Mouse (Mus musculus) MEL (cell line): ENCODE measurements at regions not wholly inside any gene's neighbourhood (a gene's known extent, or its start where the extent isn't known, plus 50 kb on each side); places are given as distances from the start of the nearest gene placed in this dataset.
A peak's percentile ranks its signal among the peaks of the same experiment; 100 is the strongest.

Experiments
- DNase-seq: peaks from one replicate; pipeline ENCODE4 v3.0.0; 2011; ENCODE audit warnings: low read depth, low spot score
- H3K27ac ChIP-seq: 2 replicates; pipeline ENCODE4 v1.5.1; 2012; ENCODE audit warnings: low read depth, mild to moderate bottlenecking, control low read depth, low read length, moderate library complexity; ENCODE audit not compliant: control insufficient read depth
- H3K27me3 ChIP-seq, 2 experiments: fragments of 150-350 bp in 1 of 2; sonication (generic) in 1 of 2; 2 replicates each; pipeline ENCODE4 v1.6.1; 2012; ENCODE audit warnings: low read length in 2 of 2, mild to moderate bottlenecking in 2 of 2, improper control_type of control experiment in 1 of 2, moderate library complexity in 1 of 2; ENCODE audit not compliant: insufficient read depth in 2 of 2, control insufficient read depth in 1 of 2
- H3K36me3 ChIP-seq, 2 experiments: 2 replicates each; pipeline ENCODE4 v1.6.1; 2012 to 2014; ENCODE audit warnings: low read length in 2 of 2, improper control_type of control experiment in 1 of 2, inconsistent platforms in 1 of 2, mild to moderate bottlenecking in 1 of 2; ENCODE audit not compliant: insufficient read depth in 2 of 2, control insufficient read depth in 1 of 2
- H3K4me1 ChIP-seq, 2 experiments: fragments of 150-350 bp in 1 of 2; sonication (generic) in 1 of 2; 2 replicates each; pipeline ENCODE4 v1.6.1; 2012; ENCODE audit warnings: low read length in 2 of 2, improper control_type of control experiment in 1 of 2, mild to moderate bottlenecking in 1 of 2; ENCODE audit not compliant: insufficient read depth in 2 of 2, control insufficient read depth in 1 of 2
- H3K4me3 ChIP-seq, 2 experiments: fragments of 150-350 bp in 1 of 2; sonication (generic) in 1 of 2; 2 replicates each; pipeline ENCODE4 v1.5.1; 2012; ENCODE audit warnings: low read depth in 2 of 2, low read length in 2 of 2, mild to moderate bottlenecking in 2 of 2, moderate library complexity in 2 of 2, control low read depth in 1 of 2, improper control_type of control experiment in 1 of 2; ENCODE audit not compliant: control insufficient read depth in 1 of 2, insufficient read depth in 1 of 2
- H3K79me2 ChIP-seq: 2 replicates; pipeline ENCODE4 v1.6.1; 2012; ENCODE audit warnings: mild to moderate bottlenecking, low read length, moderate library complexity; ENCODE audit not compliant: control insufficient read depth, poor library complexity, insufficient read depth
- H3K9ac ChIP-seq: 2 replicates; pipeline ENCODE4 v1.6.1; 2012; ENCODE audit warnings: low read depth, mild to moderate bottlenecking, control low read depth, low read length, moderate library complexity; ENCODE audit not compliant: control insufficient read depth, poor library complexity, severe bottlenecking
- H3K9me3 ChIP-seq: fragments of 150-350 bp; sonication (generic); replicated peaks from 2 replicates; pipeline ENCODE4 v1.6.1; 2012; ENCODE audit warnings: mild to moderate bottlenecking, low read length, improper control_type of control experiment, moderate library complexity; ENCODE audit not compliant: insufficient read depth
- EP300 ChIP-seq, 2 experiments: IDR thresholded peaks; 2 replicates each; pipeline ENCODE4 v1.6.1; 2011; ENCODE audit warnings: improper control_type of control experiment in 2 of 2, low read length in 2 of 2, low read depth in 1 of 2, mild to moderate bottlenecking in 1 of 2
- MYC ChIP-seq: IDR thresholded peaks from 2 replicates; pipeline ENCODE4 v1.6.1; 2011; ENCODE audit warnings: low read depth, mild to moderate bottlenecking, low read length, improper control_type of control experiment, moderate library complexity
- POLR2A ChIP-seq, 2 experiments: IDR thresholded peaks; 2 replicates each; pipeline ENCODE4 v1.6.1; 2011 to 2012; ENCODE audit warnings: low read length in 2 of 2, mild to moderate bottlenecking in 2 of 2, control low read depth in 1 of 2, improper control_type of control experiment in 1 of 2, low read depth in 1 of 2, moderate library complexity in 1 of 2; ENCODE audit not compliant: control insufficient read depth in 1 of 2, insufficient read depth in 1 of 2, poor library complexity in 1 of 2

DNA sequence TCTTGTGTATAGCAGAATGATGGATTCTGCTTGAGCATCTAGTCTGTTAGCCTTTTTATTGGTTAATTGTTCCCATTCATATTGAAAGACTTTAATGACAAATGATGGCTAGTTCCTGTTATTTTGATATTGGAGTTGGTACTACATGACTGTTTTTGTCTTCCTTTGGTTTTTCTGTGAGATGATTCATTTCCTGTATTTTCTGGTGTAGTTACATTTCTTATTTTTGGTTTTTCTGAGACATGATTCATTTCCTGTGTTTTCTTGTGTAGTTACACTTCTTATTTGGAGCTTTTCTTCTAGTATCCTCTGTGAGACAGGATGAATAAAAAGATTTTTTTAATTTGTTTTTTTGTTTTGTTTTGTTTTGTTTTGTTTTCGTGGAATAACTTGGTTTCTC, 1370.8 kb downstream of the Fscb start:
- peak; percentile 9 for DNase-seq
- no peaks in the 10 kb centered on the region for H3K79me2 ChIP-seq
- no peaks in the 10 kb centered on the region for H3K27me3 ChIP-seq
- no peaks in the 10 kb centered on the region for H3K4me1 ChIP-seq
- H3K4me3 ChIP-seq: no peak overlapping the region
- H3K9me3 ChIP-seq: no peaks in the 10 kb centered on the region
- H3K9ac ChIP-seq: no peak overlapping the region
- H3K27ac ChIP-seq: no peak overlapping the region
- H3K36me3 ChIP-seq: no peaks in the 10 kb centered on the region
- 0 out of 4 replicates have a peak, but pooled peaks of 1 of the 2 experiments have one; percentile 16 for TF ChIP-seq EP300 (IDR thresholded peaks at IDR 0.05; ENCODE audit: low read depth in 1 of 2, low read length in 2 of 2)
- TF ChIP-seq POLR2A (IDR thresholded peaks at IDR 0.05; ENCODE audit: control insufficient read depth in 1 of 2, insufficient read depth in 1 of 2, low read depth in 1 of 2, low read length in 2 of 2, poor library complexity in 1 of 2): no peak
- no peak for TF ChIP-seq MYC
- TF ChIP-seq, all 39 proteins: peak for 1
